Mouse (Mus musculus) cerebellum, adult 8-10 months (tissue): ENCODE data around the gene Slc25a25.

Experiments
- DNase-seq: peaks from one replicate; pipeline ENCODE4 v3.0.0; 2022

The Slc25a25 gene

GRCm38 (mm10) chr2:32427720-32428119, 23.5 kb downstream of the Slc25a25 start:
- no peak for DNase-seq

DNA sequence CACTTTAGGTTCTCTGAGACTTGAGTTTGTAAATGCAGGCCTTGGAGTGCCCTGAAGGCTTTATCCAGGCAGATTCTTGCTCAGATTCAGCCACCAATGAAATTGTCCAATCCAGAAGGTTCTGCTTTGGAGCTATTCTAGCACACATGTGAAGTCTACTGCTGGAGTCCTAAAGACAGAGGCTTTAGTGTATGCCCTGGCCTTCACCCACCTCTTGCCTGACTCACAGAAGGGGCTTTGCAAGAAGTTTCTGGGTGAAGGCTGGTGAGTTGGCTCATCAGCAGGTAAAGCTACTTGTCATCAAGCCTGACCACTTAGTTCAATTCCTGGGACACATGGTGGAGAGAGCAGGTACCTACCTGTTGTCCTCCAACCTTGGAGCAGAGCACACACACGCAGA, 25.1 kb downstream of the Slc25a25 start:
- no peak for DNase-seq

- DNase-seq, result no peak
Observed at GRCm38 (mm10) chr2:32425568-32425967, 25.7 kb downstream of the Slc25a25 start.

DNA sequence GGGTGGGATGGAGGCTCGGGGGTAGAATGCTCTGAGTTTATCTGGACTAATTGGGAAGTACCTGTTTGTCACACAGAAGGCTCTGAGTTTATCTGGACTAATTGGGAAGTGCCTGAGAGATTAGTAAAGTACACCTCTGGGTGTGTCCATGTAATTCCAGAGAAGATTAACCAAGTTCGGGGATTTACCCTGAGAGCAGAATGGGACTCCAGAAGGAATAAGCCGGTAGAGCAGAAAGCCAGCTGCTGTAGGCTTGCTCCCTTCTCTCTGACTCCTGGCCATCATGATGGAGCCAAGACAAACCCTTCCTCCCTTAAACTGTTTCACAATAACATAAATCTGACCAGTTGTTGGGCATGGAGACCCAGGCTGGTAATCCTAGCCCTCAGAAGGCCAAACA, 26.4 kb downstream of the Slc25a25 start:
- no peak for DNase-seq

GRCm38 (mm10) chr2:32423481-32424331, 27.5 kb downstream of the Slc25a25 start:
- DNase-seq, result peak; percentile 48

GRCm38 (mm10) chr2:32421851-32422251, 29.4 kb downstream of the Slc25a25 start:
- DNase-seq, result no peak

GRCm38 (mm10) chr2:32420647-32421046, 30.6 kb downstream of the Slc25a25 start:
- no peak for DNase-seq

DNA sequence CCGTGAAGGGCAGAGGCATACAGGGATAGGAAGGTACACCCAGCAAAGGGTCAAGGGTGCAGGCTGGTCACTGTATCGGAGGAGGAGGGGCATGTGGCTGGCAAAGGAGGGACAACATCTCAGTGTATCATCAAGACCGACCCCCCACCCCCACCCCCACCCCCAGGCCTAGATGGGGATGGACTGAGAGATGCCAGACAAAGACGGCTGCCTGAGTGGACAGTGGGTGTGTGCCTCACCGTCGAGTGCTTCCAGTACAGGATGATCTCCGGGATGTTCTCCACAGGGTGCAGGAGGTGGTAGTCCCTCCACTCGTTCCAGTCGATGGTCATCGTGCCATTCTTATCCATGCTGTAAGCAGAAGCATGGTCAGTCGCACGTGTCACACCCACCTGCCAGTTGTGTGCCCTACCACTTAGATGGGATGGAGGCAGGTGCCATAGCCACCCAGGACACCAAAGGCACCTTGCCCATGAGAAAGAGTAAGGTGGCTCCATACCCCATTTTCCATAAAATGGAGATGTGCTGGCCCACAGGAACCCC, 31.1 kb downstream of the Slc25a25 start:
- no peak for DNase-seq

DNA sequence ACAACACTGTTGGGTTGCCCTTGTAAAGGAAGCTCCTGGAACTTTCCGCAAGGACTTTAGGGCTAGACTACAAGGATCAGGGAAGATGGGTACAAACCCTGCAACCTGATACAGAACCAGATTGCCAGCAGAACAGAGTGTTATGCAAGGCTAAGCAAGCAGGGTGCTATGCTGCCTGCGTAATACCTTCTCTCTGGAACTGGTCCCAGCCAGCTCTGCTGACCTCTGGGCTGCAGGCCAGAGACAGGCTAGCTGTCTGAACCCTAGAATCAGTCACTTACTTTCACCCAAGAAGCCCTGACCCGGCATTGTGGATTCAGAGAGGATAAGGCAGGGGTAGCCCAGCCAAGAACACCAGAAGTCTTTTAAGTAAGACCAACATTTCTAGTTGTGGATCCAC, 31.9 kb downstream of the Slc25a25 start:
- DNase-seq, result peak; percentile 65

GRCm38 (mm10) chr2:32418430-32419151, 32.7 kb downstream of the Slc25a25 start:
- DNase-seq, result no peak

DNA sequence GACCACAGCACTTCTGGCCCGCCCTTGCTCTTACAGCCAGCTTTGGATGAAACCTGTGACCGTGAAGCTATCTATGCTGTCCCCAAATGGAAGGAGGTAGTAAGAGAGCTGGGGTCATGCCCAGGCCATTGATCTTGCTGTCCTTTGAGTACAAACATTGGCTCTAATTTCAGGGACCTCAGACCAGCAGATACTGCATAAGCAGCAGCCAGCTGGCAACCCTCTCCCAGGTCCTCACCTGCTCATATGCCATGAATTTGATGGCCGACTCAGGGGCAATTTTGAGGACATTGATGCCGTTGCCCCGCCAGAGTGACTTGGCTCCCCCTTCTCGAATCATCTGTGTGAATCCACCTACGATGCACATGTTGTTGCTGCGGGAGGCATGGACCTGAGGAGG, 33.8 kb downstream of the Slc25a25 start:
- DNase-seq, result no peak

DNA sequence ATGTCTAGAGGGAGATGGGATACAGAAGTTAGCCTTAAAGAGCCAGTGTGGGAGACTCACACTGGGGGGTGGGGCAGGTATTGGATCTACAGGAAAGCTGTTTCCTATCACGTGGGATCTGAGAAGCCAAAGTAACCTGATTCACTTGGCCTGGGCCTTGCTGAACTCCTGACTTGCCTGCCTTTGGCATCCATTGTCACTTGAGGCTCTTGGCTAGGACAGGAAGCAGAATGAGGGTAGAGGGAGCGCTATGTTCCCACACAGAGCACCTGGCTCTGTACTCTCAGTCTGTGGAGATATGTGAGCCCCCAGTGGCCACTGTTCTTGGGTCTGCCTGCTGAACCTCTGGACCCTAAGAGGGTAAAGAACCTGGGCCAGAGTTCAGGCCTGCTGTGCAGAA, 34.7 kb downstream of the Slc25a25 start:
- no peak for DNase-seq

DNA sequence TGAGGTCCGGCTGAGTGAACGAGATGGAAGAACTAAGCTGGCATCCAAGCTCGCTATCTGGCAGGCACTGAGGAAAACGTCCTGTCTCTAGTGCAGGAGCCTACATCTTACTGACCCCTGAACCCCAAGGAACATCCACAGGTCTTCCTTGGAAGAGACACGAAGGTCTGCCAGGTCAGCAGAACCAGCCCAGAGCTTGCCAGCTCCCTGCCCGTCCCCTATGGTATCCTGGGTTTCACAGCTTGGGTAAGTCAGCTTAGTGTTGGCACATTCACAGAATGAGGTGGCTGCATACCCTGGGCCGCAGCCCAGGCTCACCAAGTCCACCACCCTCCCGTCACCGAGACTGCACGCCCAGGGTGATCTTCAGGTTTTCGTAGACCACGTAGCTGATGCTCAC, 35.4 kb downstream of the Slc25a25 start:
- no peak for DNase-seq

DNA sequence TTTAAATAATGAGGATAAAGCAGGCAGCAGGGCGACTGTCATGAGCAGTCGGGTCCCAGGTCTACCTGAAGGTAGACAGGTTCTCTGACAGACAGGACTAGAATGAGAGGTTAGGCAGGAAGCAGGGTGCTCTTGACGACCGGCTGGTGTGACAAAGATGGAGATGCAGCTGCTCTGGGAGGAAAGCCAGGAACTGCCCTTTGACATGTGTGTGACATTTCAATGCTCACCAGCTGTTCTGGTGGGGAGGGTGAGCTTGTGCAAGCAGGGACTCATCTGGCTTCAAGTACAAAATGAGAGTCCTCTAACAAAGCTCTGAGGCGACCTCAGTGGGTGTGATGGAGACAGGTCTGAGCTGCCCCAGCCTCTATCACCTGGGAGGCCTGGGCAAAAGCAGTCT, 37.3 kb downstream of the Slc25a25 start:
- no peak for DNase-seq

DNA sequence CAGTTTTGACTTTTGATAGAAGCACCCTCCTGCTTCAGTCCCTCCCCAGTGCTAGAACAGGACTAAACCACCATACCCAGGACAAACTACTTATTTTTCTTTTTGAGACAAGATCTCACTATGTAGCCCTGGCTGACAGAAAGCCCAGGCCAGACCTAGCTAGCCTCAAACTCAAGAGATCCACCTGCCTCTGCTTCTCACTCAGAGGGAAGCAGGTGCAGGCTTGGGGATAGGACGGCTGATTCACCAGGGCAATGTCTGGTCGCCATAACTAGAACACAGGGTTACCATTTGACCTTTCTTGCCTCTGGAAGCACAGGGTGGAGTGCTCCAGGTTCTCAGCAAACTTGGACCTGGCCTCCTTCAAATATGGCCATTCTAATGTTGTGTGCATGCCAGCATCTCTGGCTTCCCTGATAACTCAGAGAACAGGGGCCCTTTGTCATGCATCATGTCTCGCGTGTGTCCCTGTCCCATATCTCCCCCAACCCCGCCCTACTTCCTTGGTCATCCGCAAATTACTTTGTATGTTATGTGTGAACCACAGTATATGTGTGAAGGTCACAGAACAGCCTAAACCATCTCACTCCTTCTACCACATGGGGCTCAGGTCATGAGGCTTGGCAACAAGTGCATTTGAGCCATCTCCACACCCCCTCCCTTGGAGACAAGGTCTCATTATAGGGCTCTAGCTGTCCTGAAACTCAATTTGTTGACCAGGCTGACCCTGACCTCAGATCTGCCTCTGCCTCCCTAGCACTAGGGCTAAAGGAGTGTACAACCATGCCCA, 38.3 kb downstream of the Slc25a25 start:
- DNase-seq, result no peak

GRCm38 (mm10) chr2:32411407-32411806, 39.8 kb downstream of the Slc25a25 start:
- DNase-seq, result no peak

- DNase-seq, result no peak
Observed at GRCm38 (mm10) chr2:32408429-32409424, 42.5 kb downstream of the Slc25a25 start.

- DNase-seq, result no peak
Observed at GRCm38 (mm10) chr2:32407144-32407824, 44.0 kb downstream of the Slc25a25 start.

GRCm38 (mm10) chr2:32404663-32405062, 46.6 kb downstream of the Slc25a25 start:
- peak; percentile 97 for DNase-seq

DNA sequence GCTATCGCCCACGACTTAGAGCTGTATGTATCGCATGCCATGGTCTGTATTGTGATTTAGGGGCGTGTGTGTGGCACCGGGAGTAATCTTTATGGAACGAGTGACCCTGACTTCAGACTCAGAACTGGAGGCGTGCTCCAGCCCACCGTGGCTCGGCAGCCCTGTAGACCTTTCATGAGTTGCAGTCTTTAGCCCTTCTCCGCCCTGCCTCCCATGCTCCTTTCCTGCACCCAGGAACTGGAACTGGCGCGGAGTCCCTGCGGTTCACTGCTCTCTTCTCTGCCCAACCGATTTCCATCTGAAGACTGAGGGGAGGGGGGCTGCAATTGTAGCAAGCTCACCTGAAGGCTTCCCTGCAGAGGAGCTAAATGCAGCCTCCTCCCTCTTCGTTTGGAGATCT, 54.5 kb downstream of the Slc25a25 start:
- no peak for DNase-seq

GRCm38 (mm10) chr2:32395946-32396621, 55.2 kb downstream of the Slc25a25 start:
- DNase-seq, result peak; percentile 83
